Mouse (Mus musculus): Measurements from ENCODE around the gene Paxbp1.

DNA sequence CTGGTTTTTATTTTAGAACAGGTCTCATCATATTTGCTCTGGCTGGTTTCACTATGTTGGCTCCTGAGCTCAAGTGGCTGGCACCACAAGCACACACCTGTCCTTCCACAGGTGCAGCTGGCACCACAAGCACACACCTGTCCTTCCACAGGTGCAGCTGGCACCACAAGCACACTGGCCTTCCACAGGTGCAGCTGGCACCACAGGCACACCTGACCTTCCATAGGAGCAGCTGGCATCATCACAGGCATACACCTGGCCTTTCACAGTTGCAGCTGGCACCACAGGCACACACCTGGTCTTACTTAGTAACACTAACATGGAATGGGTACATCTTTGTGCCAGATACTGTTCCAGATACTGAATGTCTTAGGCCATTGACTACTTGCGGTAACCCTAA, 22.8 kb upstream of the Paxbp1 start:
- no peak for TF ChIP-seq CTCF (IDR thresholded peaks at IDR 0.05; ENCODE audit: extremely low read depth, insufficient read depth, low read length)
- no peak for TF ChIP-seq POLR2A (IDR thresholded peaks at IDR 0.05; ENCODE audit: extremely low read depth, insufficient read depth, low read length)
